Mouse (Mus musculus): ENCODE measurements around the gene Gps1.
"Not testable (repeated sequence)": the region's sequence is repeated elsewhere in the genome, so short reads cannot be mapped to it uniquely, and the experiment has no call there.

Gene Gps1

GRCm38 (mm10) chr11:120823551-120823947, 39.5 kb downstream of the Gps1 start:
- DNase-seq = no peak

- peak; percentile 98 for DNase-seq
Observed at GRCm38 (mm10) chr11:120823956-120824786, 40.1 kb downstream of the Gps1 start, which contains the start of gene Fasn. Gene Fasn (minus strand): TSS chr11:120824547.

GRCm38 (mm10) chr11:120824787-120825288, 40.8 kb downstream of the Gps1 start:
- no peak for DNase-seq

- DNase-seq = no peak
Observed at GRCm38 (mm10) chr11:120825289-120825863, 41.3 kb downstream of the Gps1 start.

GRCm38 (mm10) chr11:120826016-120826953, 42.2 kb downstream of the Gps1 start:
- DNase-seq = no peak

- no peak for DNase-seq
Observed at GRCm38 (mm10) chr11:120828416-120828815, 44.3 kb downstream of the Gps1 start.

GRCm38 (mm10) chr11:120829757-120830532, 45.9 kb downstream of the Gps1 start:
- DNase-seq = no peak

- no peak for DNase-seq
Observed at GRCm38 (mm10) chr11:120830686-120831085, 46.6 kb downstream of the Gps1 start.

- no peak for DNase-seq
Observed at GRCm38 (mm10) chr11:120831659-120832440, 47.8 kb downstream of the Gps1 start.

GRCm38 (mm10) chr11:120832962-120833361, 48.9 kb downstream of the Gps1 start:
- DNase-seq = not testable (repeated sequence)

- DNase-seq = no peak
Observed at GRCm38 (mm10) chr11:120833555-120834280, 49.6 kb downstream of the Gps1 start.

Data from right cerebral cortex, postnatal 25 days (tissue).